Mouse (Mus musculus) urinary bladder, adult 2 months (tissue): ENCODE measurements around the gene Cldn3. TPM values are rescaled to one million over a fixed set of nuclear protein-coding genes. Genes with fewer than 3 reads are reported as not detected.
A peak's percentile ranks its signal among the peaks of the same experiment; 100 is the strongest.

Experiments
- DNase-seq: peaks from one replicate; pipeline ENCODE4 v3.0.0; 2022; ENCODE audit warnings: low spot score
- polyA plus RNA-seq: library from polyadenylated mRNA; depleted of rRNA; stranded (reverse); fragments of >200 nt; gene quantifications from 2 replicates; pipeline ENCODE4 v1.2.3, GENCODE M21; 2012

Gene Cldn3
- polyA plus RNA-seq, 1 experiment = 0.17 TPM

- no peak for DNase-seq
These were observed 16.1 kb downstream of the Cldn3 start for GRCm38 (mm10) chr5:135002151-135002550.

- DNase-seq = no peak
These were observed 22.0 kb downstream of the Cldn3 start for GRCm38 (mm10) chr5:135007802-135008571.

- peak; percentile 81 for DNase-seq
These were observed 22.9 kb downstream of the Cldn3 start, which contains the start of gene Abhd11 for GRCm38 (mm10) chr5:135008671-135009589. Gene Abhd11 (plus strand): TSS chr5:135009152.

- no peak for DNase-seq
These were observed 23.7 kb downstream of the Cldn3 start for GRCm38 (mm10) chr5:135009590-135010319.

- no peak for DNase-seq
These were observed 24.3 kb downstream of the Cldn3 start for GRCm38 (mm10) chr5:135010320-135010709.

- no peak for DNase-seq
These were observed 25.1 kb downstream of the Cldn3 start for GRCm38 (mm10) chr5:135010841-135011743.

GRCm38 (mm10) chr5:135011809-135012613 is 26.0 kb downstream of the Cldn3 start:
- no peak for DNase-seq

- DNase-seq = peak; percentile 67
These were observed 26.8 kb downstream of the Cldn3 start for GRCm38 (mm10) chr5:135012671-135013441.

GRCm38 (mm10) chr5:135015497-135015896 is 29.5 kb downstream of the Cldn3 start:
- DNase-seq = peak; percentile 74

- no peak for DNase-seq
These were observed 30.3 kb downstream of the Cldn3 start for GRCm38 (mm10) chr5:135016224-135016759.

GRCm38 (mm10) chr5:135021814-135022213 is 35.8 kb downstream of the Cldn3 start:
- no peak for DNase-seq

- peak; percentile 65 for DNase-seq
These were observed 37.5 kb downstream of the Cldn3 start, which contains the start of gene Stx1a for GRCm38 (mm10) chr5:135023344-135024173. Gene Stx1a (plus strand): TSS chr5:135023482.

- no peak for DNase-seq
These were observed 38.7 kb downstream of the Cldn3 start for GRCm38 (mm10) chr5:135024665-135025224.

GRCm38 (mm10) chr5:135025899-135026298 is 39.9 kb downstream of the Cldn3 start:
- no peak for DNase-seq

GRCm38 (mm10) chr5:135029007-135029854 is 43.2 kb downstream of the Cldn3 start:
- DNase-seq = no peak

- no peak for DNase-seq
These were observed 46.6 kb downstream of the Cldn3 start for GRCm38 (mm10) chr5:135032581-135032980.

GRCm38 (mm10) chr5:135034593-135034992 is 48.6 kb downstream of the Cldn3 start:
- no peak for DNase-seq
